Mouse (Mus musculus): Measurements from ENCODE around the gene Atxn7l1.

GRCm38 (mm10) chr12:33273668-33274067 lies 126.2 kb downstream of the Atxn7l1 start:
- TF ChIP-seq CTCF (conservative IDR thresholded peaks at IDR 0.05; ENCODE audit: insufficient read depth, insufficient read length, low read depth, low read length) (no peak), POLR2A (IDR thresholded peaks at IDR 0.05; ENCODE audit: low read depth, low read length) (no peak)

Measured in kidney, adult 2 months (tissue).